Mouse (Mus musculus) mouse trophoblast stem cell (cell line): Measurements from ENCODE around the gene Haus2.

ENCODE experiments used
- in situ Hi-C, 2 experiments: fragments of 300-500 bp; cut with MseI, MboI; formaldehyde crosslinking; loops; 2 replicates in 1 of 2; 3 replicates in 1 of 2; pipeline ENCODE4 v1.15.1; 2025

Gene Haus2

GRCm38 (mm10) chr2:120616279-120617163 lies 7.3 kb downstream of the Haus2 start:
- in situ Hi-C loops: no loop called here

- in situ Hi-C loops: no loop called here
Measured at GRCm38 (mm10) chr2:120619538-120619937, 10.4 kb downstream of the Haus2 start.

DNA sequence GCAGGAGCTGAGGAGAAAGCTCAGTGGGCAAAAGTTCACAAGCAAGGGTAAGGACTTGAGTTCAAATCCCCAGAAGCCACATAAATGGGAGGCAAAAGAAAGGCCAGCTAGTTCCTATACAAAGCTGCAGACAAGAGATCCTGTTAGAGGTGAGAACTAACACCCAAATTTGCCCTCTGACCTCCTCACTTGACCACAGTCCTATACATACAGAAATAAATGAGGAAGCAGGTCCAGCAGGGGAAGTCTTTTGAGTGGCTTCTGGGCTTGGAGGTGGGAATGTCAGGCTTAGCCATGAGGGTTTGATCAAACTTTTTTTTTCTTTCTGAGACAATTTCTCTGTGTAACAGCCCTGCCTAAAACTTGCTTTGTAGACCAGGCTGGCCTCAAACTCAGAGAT lies 13.7 kb downstream of the Haus2 start:
- in situ Hi-C loops: no loop called here

DNA sequence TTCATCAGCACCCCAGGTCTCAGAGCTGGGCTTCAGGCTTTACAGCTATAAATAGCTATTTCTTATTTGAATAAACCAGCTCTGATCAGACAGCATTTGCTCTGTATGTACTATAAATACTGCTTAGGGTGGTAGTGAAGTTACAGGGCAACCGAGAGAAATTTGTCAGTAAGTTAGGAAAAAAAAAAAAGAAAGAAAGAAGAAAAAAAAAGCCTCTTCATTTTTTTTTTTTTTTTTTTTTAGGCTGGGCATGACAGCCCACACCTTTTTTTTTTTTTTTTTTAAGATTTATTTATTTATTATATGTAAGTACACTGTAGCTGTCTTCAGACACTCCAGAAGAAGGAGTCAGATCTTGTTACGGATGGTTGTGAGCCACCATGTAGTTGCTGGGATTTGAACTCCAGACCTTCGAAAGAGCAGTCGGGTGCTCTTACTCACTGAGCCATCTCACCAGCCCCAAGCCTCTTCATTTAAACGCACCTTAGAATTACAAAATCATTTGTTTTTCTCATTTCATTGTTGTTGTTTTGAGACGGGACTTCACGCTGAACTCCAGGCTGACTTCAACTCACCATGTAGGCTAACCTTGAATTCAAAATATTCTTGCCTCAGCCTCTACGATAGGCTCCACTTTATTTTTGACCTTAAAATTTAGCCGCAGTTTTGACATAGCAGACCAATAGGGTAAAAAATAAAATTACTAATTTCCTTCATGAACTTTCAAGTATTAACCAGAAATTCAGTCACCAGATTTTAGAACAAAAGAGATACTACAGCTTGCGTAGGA lies 19.1 kb downstream of the Haus2 start:
- in situ Hi-C loops: no loop called here

GRCm38 (mm10) chr2:120628886-120629735 lies 19.9 kb downstream of the Haus2 start, which contains the start of gene Stard9:
Gene Stard9 (plus strand): TSS chr2:120629121.
- in situ Hi-C loops: no loop called here

GRCm38 (mm10) chr2:120630246-120630645 lies 21.1 kb downstream of the Haus2 start:
- in situ Hi-C loops: no loop called here

DNA sequence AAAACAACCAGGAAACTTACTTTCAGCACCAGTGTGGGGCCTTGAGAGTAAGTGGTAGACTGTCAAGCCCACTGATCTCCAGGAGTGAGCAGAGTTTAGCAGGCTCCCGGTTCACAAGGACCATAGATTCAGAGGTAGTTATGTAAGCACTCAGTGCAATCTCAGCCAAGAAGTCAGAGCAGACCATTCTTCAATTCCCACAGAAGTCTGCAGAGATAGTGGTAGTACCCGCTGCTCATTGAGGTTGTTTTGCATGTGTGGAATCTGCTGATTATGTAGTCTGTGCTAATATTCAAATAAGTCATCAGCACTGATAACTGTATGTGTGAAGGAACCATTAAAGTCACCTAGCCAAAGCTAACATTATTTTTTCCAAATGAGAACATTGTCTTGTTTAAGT lies 21.5 kb downstream of the Haus2 start:
- in situ Hi-C loops: no loop called here

DNA sequence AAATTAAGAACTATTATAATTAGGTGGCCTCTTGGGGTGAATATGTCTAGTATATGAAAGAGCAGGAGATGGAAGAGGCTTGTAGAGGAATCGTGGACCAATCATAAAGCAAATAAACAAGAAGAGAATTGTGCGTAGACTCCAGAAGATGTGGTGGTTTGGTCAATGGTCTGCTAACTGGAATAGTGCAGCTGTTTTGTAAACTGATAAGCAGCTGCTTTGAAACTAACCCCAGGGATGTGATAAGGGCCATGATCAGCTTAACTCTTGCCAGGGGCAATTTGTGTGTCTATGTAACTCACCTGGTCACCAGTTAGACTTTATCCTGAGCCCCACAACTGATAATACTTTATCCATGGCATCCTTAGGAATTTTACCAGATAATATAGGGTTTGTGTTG lies 22.3 kb downstream of the Haus2 start:
- in situ Hi-C loops: no loop called here

GRCm38 (mm10) chr2:120631957-120632356 lies 22.8 kb downstream of the Haus2 start:
- in situ Hi-C loops: no loop called here

GRCm38 (mm10) chr2:120640835-120641234 lies 31.7 kb downstream of the Haus2 start:
- in situ Hi-C loops: no loop called here

GRCm38 (mm10) chr2:120643836-120644235 lies 34.7 kb downstream of the Haus2 start:
- in situ Hi-C loops: no loop called here

- in situ Hi-C loops: no loop called here
Measured at GRCm38 (mm10) chr2:120646777-120647176, 37.6 kb downstream of the Haus2 start.

DNA sequence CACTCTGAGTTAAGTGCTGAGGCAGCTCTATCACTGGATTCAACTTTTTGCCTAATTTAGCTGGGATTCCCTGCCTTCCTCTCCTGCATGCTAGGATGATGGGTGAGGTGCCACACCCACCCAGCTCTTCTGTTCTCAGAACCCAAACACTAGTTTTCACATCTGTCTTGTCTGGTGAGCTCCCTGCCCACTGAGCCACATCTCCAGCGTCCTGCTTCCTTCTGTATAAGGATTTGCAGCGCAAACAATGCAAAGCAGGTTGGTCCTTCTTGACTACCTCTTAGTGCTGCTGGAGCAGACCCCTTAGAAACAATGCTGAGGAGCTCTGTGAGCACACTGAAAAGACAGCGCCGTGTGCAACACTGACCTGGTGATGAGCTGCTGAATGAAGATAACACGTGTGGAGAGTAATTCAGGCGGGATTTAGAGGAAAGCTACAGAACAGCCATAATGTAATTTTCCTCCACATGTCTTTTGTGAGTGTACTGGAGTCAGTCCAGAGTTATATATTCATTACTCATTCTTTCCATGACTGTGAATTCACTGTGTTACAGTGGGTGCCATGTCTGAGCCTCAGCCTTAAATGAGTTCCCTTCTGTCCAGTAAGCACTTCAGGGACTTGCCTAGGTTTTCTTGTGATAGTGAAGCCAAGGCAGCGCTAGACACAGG lies 43.2 kb downstream of the Haus2 start:
- in situ Hi-C loops: no loop called here

DNA sequence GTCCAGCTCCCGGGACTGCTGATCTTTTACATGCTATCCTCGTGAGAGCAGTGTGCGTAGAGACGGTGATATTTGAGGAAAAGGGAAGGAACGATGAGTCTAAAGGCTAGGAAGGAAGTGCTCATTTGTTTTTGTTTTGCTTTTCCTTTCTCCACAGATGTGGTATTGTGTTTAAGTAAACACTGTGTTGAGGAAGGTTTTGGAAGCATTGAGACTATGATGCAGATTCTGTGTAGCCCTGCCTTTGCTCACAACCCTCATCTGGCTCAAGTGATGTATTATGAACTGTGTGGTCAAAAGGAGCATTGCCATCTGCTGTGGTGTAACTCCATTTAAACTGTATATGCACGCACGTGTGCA lies 43.7 kb downstream of the Haus2 start:
- in situ Hi-C loops: no loop called here

GRCm38 (mm10) chr2:120654693-120655092 lies 45.5 kb downstream of the Haus2 start:
- in situ Hi-C loops: no loop called here

DNA sequence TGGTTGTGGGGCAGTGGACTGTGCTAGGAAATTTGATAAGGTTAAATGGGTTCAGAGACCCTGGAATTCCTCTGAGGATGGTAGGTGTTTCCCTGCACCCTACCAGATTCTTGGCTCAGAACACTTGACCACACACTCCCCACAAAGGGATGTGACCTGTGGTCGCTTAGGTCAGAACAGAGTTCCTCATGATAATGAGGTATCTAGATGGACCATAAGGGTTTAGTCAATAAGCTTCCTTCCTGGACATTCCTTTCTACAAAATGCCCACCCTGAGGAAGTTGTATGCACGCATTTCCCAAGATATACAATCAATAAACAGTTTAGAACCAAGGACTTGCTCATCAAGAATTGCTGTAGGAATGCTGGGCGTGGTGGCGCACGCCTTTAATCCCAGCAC lies 46.7 kb downstream of the Haus2 start:
- in situ Hi-C loops: no loop called here

- in situ Hi-C loops: no loop called here
Measured at GRCm38 (mm10) chr2:120656711-120657110, 47.5 kb downstream of the Haus2 start.

DNA sequence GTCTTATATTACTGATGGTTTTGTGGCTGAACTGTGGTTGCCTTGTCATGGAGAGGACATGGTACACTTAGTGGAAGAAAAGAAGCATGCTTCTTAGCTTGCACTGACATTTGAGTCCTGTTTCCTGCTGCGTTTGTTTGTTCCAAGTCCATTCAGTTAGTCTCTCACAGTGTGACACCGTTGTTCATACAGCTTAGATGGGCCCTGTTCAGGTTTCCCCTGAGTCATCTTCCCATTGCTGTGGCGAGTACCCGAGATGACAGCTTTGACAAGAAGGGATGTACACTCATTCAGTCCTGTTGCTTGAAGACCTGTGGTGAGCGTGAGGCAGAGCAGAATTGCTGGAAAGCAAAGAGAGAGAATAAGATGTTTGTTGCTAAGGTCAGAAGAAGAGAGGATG lies 49.3 kb downstream of the Haus2 start:
- in situ Hi-C loops: no loop called here

DNA sequence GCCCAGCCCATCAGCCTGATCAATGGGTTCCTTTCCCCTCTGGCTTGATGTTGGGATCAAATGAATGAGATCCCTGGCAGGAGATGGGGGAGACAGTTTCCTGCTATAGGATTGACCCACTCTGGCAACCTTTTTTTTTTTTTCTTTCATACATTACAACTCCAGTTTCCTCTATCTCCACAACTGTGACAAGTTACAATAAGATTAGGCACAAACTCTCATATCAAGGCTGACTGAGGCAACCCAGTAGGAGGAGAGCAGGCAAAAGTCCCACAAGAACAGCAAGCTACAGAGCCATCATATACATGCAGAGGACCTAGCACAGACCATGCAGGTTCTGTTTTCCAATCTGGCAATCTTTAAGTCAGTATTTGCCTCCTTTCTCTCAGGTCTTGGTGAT lies 50.1 kb downstream of the Haus2 start:
- in situ Hi-C loops: no loop called here

GRCm38 (mm10) chr2:120660486-120661078 lies 51.4 kb downstream of the Haus2 start:
- in situ Hi-C loops: no loop called here

- in situ Hi-C loops: no loop called here
Measured at GRCm38 (mm10) chr2:120662766-120663165, 53.6 kb downstream of the Haus2 start.
